ENCODE assay signal across 10 mouse cellular contexts in the genomic region with DNA sequence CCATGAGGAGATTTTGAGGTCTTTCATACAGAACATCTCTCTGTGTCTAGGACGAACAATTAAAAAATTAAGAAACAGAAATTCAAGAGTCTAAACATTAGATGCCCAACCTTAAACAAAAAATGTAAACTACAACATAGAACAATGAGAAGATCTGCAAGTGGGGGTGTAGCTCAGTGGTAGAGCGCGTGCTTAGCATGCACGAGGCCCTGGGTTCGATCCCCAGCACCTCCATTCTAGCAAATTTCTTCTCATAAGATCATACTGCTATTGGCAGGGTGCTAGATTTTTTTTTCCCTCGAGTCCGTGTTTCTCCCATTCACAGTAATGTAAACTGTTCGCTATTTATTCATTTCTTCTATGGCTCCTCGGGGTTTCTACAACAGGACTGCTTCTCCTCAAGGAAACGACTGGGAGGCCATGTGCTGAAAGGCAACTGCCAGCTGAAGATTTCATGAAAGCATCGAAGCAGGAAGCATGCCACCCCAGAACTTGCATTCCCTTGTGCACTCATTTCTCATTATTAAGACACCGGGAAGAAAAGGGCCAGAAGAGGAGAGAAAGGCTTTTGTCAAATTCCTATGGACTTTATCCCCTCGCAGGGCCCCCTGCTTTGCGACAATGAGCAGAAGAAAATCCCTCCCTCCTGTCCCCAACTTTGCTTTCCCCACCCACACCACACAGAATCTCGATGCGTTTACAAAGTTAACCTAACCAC. TPM values are rescaled to one million over a fixed set of nuclear protein-coding genes. Genes with fewer than 3 reads are reported as not detected.
DNase-seq lines count a peak whose midpoint lies in the region; ATAC-seq and TF ChIP-seq lines count a peak whose summit lies in the region.
"Had no signal": no experiment of that assay in that cellular context is flagged by ENCODE, and none has a peak within 500 bp of the region (broad histone marks: within the 10 kb centered on the region; RNA-seq: fewer than 3 reads in every experiment).

No protein-coding gene starts in this region.

- H3K27ac ChIP-seq in embryonic facial prominence, embryonic 15.5 days (replicated peaks): no peak overlapping the region
- no peak overlapping the region for H3K27ac ChIP-seq in limb, embryonic 14.5 days (replicated peaks; ENCODE audit: low read depth, low read length)
- H3K27ac ChIP-seq in stomach, embryonic 16.5 days (ENCODE audit: low read length): no peak overlapping the region

- ATAC-seq in embryonic facial prominence, embryonic 15.5 days (ENCODE audit: insufficient number of reproducible peaks, low FRiP score, low TSS enrichment, low read depth): no peak
- no peak for ATAC-seq in limb, embryonic 14.5 days (ENCODE audit: low FRiP score, low read depth)
- ATAC-seq in stomach, embryonic 16.5 days (ENCODE audit: insufficient read depth, low FRiP score): no peak
- no peak for ATAC-seq in monocyte, adult 5-6 weeks (replicated peaks; ENCODE audit: insufficient number of reproducible peaks, low FRiP score, low TSS enrichment, poor library complexity, severe bottlenecking)

- H3K4me3 ChIP-seq in embryonic facial prominence, embryonic 15.5 days (replicated peaks): peak overlapping the region; percentile 31
- H3K4me3 ChIP-seq in limb, embryonic 14.5 days (replicated peaks; ENCODE audit: low read length): peak overlapping the region; percentile 26
- peak overlapping the region; percentile 36 for H3K4me3 ChIP-seq in stomach, embryonic 16.5 days (replicated peaks; ENCODE audit: low read length)

- peaks cover 7% of the 10 kb centered on the region; the same call in 1 of the 2 replicates for H3K4me1 ChIP-seq in embryonic facial prominence, embryonic 15.5 days
- H3K4me1 ChIP-seq in limb, embryonic 14.5 days (ENCODE audit: control insufficient read depth, insufficient read depth, low read length): peaks cover 4% of the 10 kb centered on the region; the same call in 1 of the 2 replicates
- no peaks in the 10 kb centered on the region for H3K4me1 ChIP-seq in stomach, embryonic 16.5 days (ENCODE audit: control insufficient read depth, insufficient read depth, low read length)

- peak overlapping the region; percentile 47 for H3K4me2 ChIP-seq in embryonic facial prominence, embryonic 15.5 days (replicated peaks)
- peak overlapping the region; percentile 44 for H3K4me2 ChIP-seq in limb, embryonic 14.5 days (replicated peaks; ENCODE audit: low read depth, low read length, severe bottlenecking)
- H3K4me2 ChIP-seq in stomach, embryonic 16.5 days (ENCODE audit: low read depth, low read length): peak overlapping the region; percentile 56

- 7% methylated on average over 16 of the region's 16 CpGs for WGBS in embryonic facial prominence, embryonic 15.5 days
- 4% methylated on average over 16 of the region's 16 CpGs for WGBS in limb, embryonic 14.5 days
- 10% methylated on average over 16 of the region's 16 CpGs for WGBS in stomach, embryonic 16.5 days

- TF ChIP-seq POLR2A in limb, embryonic 14.5 days (IDR thresholded peaks at IDR 0.05; ENCODE audit: borderline replicate concordance, extremely low read depth, insufficient read depth, insufficient read length): no peak

- no peaks in the 10 kb centered on the region for H3K36me3 ChIP-seq in embryonic facial prominence, embryonic 15.5 days
- no peaks in the 10 kb centered on the region for H3K36me3 ChIP-seq in limb, embryonic 14.5 days (ENCODE audit: control insufficient read depth, insufficient read depth, low read length)
- H3K36me3 ChIP-seq in stomach, embryonic 16.5 days (ENCODE audit: control insufficient read depth, insufficient read depth, low read length): no peaks in the 10 kb centered on the region

- H3K9me3 ChIP-seq in embryonic facial prominence, embryonic 15.5 days (replicated peaks): no peaks in the 10 kb centered on the region
- no peaks in the 10 kb centered on the region for H3K9me3 ChIP-seq in limb, embryonic 14.5 days (ENCODE audit: control insufficient read depth, low read length)
- no peaks in the 10 kb centered on the region for H3K9me3 ChIP-seq in stomach, embryonic 16.5 days (replicated peaks; ENCODE audit: control insufficient read depth, low read length)

- peaks cover 10% of the 10 kb centered on the region; the same call in 1 of the 2 replicates for H3K27me3 ChIP-seq in embryonic facial prominence, embryonic 15.5 days
- H3K27me3 ChIP-seq in limb, embryonic 14.5 days (ENCODE audit: control insufficient read depth, insufficient read depth, low read length): peaks cover 24% of the 10 kb centered on the region
- H3K27me3 ChIP-seq in stomach, embryonic 16.5 days (ENCODE audit: control insufficient read depth, insufficient read depth, low read length): peaks cover 8% of the 10 kb centered on the region; the same call in 1 of the 2 replicates

- H3K9ac ChIP-seq in embryonic facial prominence, embryonic 15.5 days: no peak overlapping the region
- H3K9ac ChIP-seq in limb, embryonic 14.5 days (ENCODE audit: low read depth, low read length, severe bottlenecking): no peak overlapping the region
- no peak overlapping the region for H3K9ac ChIP-seq in stomach, embryonic 16.5 days (ENCODE audit: low read length)

- peak; percentile 14 for DNase-seq in adrenal gland, postnatal 14 days
- no peak for DNase-seq in adrenal gland, adult 8-10 months
- DNase-seq in 416B (ENCODE audit: low read depth): peak; percentile 35
- DNase-seq in limb, embryonic 14.5 days (ENCODE audit: low spot score): no peak
- DNase-seq in adrenal gland, postnatal 10 days: no peak

RNA-seq across cellular contexts. Expression of a gene that starts 50.0 kb away (rescaled TPM):
- total RNA-seq in adrenal gland, postnatal 14 days (2021): not detected in 2 replicates
- total RNA-seq in adrenal gland, adult 8-10 months (2022): not detected
- polyA plus RNA-seq in embryonic facial prominence, embryonic 15.5 days (2015; fragmentation: Nextera tagmentation; extraction: Ambion mirVana): not detected in 2 replicates
- polyA plus RNA-seq in limb, embryonic 14.5 days (2012; rRNA removed): 0.05 and 0.29 TPM in 2 replicates
- polyA plus RNA-seq in limb, embryonic 14.5 days (2014; fragmentation: Nextera tagmentation; extraction: Ambion mirVana): not detected in 2 replicates
- polyA plus RNA-seq in stomach, embryonic 16.5 days (2015; fragmentation: Nextera tagmentation; extraction: Ambion mirVana): not detected in 2 replicates
- not detected in 3 replicates for total RNA-seq in monocyte, adult 5-6 weeks (2017)
- not detected for total RNA-seq in adrenal gland, postnatal 10 days (2021)
- total RNA-seq: hematopoietic stem cell, adult 5-6 weeks had no signal
- polyA plus RNA-seq: C2C12 had no signal

Comparison
In these comparisons a context has a peak if more than half of its experiments do, and no peak if none do; other contexts are left out.
1. DNase-seq: peak in adrenal gland, postnatal 14 days (single experiment) and 416B (single experiment); none in adrenal gland, adult 8-10 months (single experiment), limb, embryonic 14.5 days (single experiment) and adrenal gland, postnatal 10 days (single experiment).
2. Peak in every context shown above with its lines, with median percentiles within 50 percentile points of each other: H3K4me2 ChIP-seq and H3K4me3 ChIP-seq.